Mouse (Mus musculus) G1E (cell line): Measurements from ENCODE around the gene Srebf2. TPM values are rescaled to one million over a fixed set of nuclear protein-coding genes. Genes with fewer than 3 reads are reported as not detected.

ENCODE experiments used
- ATAC-seq: 2 replicates; pipeline ENCODE4 v1.8.0; 2016; ENCODE audit warnings: mild to moderate bottlenecking; ENCODE audit not compliant: insufficient number of reproducible peaks, poor library complexity, low FRiP score, severe bottlenecking; ENCODE audit errors: extremely low read depth
- DNase-seq: peaks from one replicate; pipeline ENCODE4 v3.0.0; 2012; ENCODE audit warnings: low spot score
- H3K27me3 ChIP-seq: 2 replicates; pipeline ENCODE4 v1.6.1; 2012; ENCODE audit warnings: mild to moderate bottlenecking, low read length, inconsistent platforms; ENCODE audit not compliant: insufficient read depth
- H3K36me3 ChIP-seq: replicated peaks from 2 replicates; pipeline ENCODE3; 2012; ENCODE audit warnings: mild to moderate bottlenecking, inconsistent platforms
- H3K4me1 ChIP-seq: 2 replicates; pipeline ENCODE4 v1.6.1; 2012; ENCODE audit warnings: low read depth, low read length, inconsistent platforms, mixed read lengths; ENCODE audit not compliant: insufficient read depth
- H3K4me3 ChIP-seq: 2 replicates; pipeline ENCODE4 v1.5.1; 2012; ENCODE audit warnings: low read depth, mild to moderate bottlenecking, inconsistent platforms, low read length, moderate library complexity, mixed read lengths
- H3K9me3 ChIP-seq: replicated peaks from 2 replicates; pipeline ENCODE4 v1.6.1; 2012; ENCODE audit warnings: inconsistent platforms
- CTCF ChIP-seq: IDR thresholded peaks from 2 replicates; pipeline ENCODE4 v1.5.1; 2012; ENCODE audit warnings: low read depth, low read length, inconsistent platforms, mixed read lengths
- GATA1 ChIP-seq: IDR thresholded peaks from 2 replicates; pipeline ENCODE4 v1.6.1; 2012; ENCODE audit warnings: borderline replicate concordance, low read length, inconsistent platforms, mixed read lengths
- GATA2 ChIP-seq: IDR thresholded peaks from 2 replicates; pipeline ENCODE4 v1.6.1; 2012; ENCODE audit warnings: low read depth, low read length, inconsistent platforms, borderline replicate concordance
- POLR2AphosphoS5 ChIP-seq: IDR thresholded peaks from 2 replicates; pipeline ENCODE4 v1.6.1; 2012; ENCODE audit warnings: low read depth, low read length, inconsistent platforms; ENCODE audit not compliant: insufficient replicate concordance
- TAL1 ChIP-seq: conservative IDR thresholded peaks from 2 replicates; pipeline ENCODE4 v1.6.1; 2012; ENCODE audit warnings: low read depth, low read length, inconsistent platforms, mixed read lengths
- polyA plus RNA-seq: library from polyadenylated mRNA; stranded (reverse); fragments of >175 nt; gene quantifications from 2 replicates; pipeline ENCODE4 v1.2.3, GENCODE M21; 2012
- total RNA-seq, 2 experiments: library from RNA; stranded (forward) in 1 of 2; stranded (reverse) in 1 of 2; fragments of 200-1000 nt in 1 of 2; fragments of >200 nt in 1 of 2; fragmentation: Nextera tagmentation in 1 of 2; gene quantifications; 2 replicates each; pipeline ENCODE4 v1.2.3; 2014 to 2017

Gene Srebf2
- total and polyA plus RNA-seq, 3 experiments, result 48.5 to 440 (median 164) TPM

DNA sequence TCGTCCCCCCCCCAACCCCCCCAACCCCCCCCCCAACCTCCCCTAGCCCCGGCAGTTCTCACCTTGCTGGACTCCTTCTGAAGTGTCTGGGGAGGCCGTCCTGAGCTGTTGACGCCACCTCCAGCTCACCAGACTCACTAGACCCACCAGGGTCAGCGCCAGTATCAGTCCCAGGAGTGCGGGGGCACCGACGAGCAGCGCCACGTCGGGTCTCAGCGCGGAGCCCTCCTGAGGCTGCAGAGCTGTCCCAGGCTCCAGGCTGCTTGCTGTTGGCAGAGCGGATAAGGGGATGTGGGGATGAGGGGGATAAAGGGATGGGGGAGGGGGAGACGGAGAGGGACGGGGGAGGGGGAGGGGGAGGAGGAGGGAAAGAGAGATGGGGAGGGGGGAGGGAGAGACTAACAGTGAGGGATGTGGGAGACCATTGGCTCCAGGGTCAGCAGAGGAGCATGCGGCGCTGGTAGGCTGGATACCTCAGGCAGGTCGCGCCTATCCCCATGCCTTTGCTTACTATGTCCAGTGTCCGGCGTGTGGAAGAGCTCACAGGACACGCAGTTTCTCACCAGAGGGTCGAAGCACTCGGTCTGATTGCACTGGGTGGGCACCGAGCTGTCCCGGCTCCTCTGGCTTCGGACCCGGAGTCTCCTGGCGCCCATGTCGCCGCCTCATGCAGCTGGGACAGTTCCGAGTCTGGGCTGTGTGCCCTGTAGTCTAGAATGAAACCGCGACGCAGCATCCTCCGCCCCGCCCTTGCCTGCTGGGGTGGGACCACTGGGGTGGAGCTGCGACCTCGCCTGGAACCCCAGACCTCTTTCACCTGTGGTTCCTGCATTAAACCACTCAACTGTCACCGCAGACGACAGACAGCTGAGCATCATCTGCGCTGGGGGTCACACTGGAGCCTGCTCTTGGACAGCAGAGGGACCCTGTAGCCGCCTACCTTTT is 76.9 kb downstream of the Srebf2 start, which contains the start of gene Tnfrsf13c:
TSS of gene Tnfrsf13c (minus strand) at position 713 of the 945 bp plus-strand sequence.
- H3K4me3 ChIP-seq, result peak within 1 kb of the TSS; percentile 66; the same call in 1 of the 2 replicates
- TF ChIP-seq TAL1 (no peak), GATA1 (no peak), GATA2 (no peak), CTCF (no peak), POLR2AphosphoS5 (no peak)
- H3K4me1 ChIP-seq, result peaks cover 39% of the 10 kb centered on the region
- no peak for DNase-seq
- H3K27me3 ChIP-seq, result peaks cover 61% of the 10 kb centered on the region
- no peaks in the 10 kb centered on the region for H3K9me3 ChIP-seq
- no peaks in the 10 kb centered on the region for H3K36me3 ChIP-seq
- no peak for ATAC-seq

DNA sequence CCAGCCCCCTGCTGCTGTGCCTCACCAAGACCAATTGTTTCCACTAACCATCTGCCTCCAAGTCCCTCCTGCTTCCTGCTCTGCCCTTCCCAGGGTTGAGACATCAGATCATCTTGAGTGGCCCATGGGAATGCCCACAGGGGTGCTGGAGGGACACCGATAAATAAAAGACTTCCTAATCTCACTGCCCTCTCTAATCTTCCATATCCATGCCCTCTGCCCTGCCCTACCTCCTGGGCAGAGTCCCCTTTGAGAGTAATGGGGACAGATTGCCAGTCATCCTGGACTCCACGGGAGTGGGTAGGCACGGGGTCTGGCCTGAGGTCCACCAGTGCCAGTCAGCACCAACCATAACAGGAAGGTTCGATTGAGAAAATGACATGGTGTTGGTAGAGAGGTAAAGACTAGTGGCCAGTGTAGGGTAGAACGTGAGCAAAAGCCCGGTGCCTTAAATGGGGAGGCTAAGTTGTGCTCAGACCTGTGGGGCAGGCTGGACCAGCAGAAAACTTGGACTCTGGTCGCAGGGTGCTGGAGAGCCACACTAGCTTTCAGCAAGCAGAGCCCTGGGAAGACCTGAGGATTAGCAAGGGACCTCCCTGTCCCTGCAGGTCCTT is 77.7 kb downstream of the Srebf2 start:
- no peak for DNase-seq
- Histone ChIP-seq H3K4me3 (peak overlapping the region; percentile 66; the same call in 1 of the 2 replicates), H3K27me3 (peaks cover 53% of the 10 kb centered on the region), H3K4me1 (peaks cover 45% of the 10 kb centered on the region), H3K9me3 (no peaks in the 10 kb centered on the region), H3K36me3 (no peaks in the 10 kb centered on the region)
- TF ChIP-seq TAL1, result no peak
- TF ChIP-seq GATA1, result no peak
- TF ChIP-seq GATA2, result no peak
- no peak for TF ChIP-seq POLR2AphosphoS5
- no peak for TF ChIP-seq CTCF
- ATAC-seq, result no peak

- no peak for TF ChIP-seq POLR2AphosphoS5
- no peak for TF ChIP-seq GATA2
- no peak for TF ChIP-seq CTCF
- no peak for TF ChIP-seq GATA1
- TF ChIP-seq TAL1, result no peak
- Histone ChIP-seq H3K36me3 (no peaks in the 10 kb centered on the region), H3K4me3 (peak overlapping the region; percentile 22; the same call in 1 of the 2 replicates), H3K4me1 (peaks cover 55% of the 10 kb centered on the region), H3K9me3 (no peaks in the 10 kb centered on the region), H3K27me3 (peaks cover 43% of the 10 kb centered on the region)
- no peak for DNase-seq
- ATAC-seq, result no peak
These were observed 78.8 kb downstream of the Srebf2 start for GRCm38 (mm10) chr15:82225769-82226168.

GRCm38 (mm10) chr15:82229542-82230045 is 82.6 kb downstream of the Srebf2 start:
- peaks cover 55% of the 10 kb centered on the region for H3K4me1 ChIP-seq
- TF ChIP-seq TAL1 (no peak), GATA1 (no peak), POLR2AphosphoS5 (no peak), CTCF (no peak), GATA2 (no peak)
- no peaks in the 10 kb centered on the region for H3K9me3 ChIP-seq
- no peak for DNase-seq
- H3K27me3 ChIP-seq, result peaks cover 15% of the 10 kb centered on the region; the same call in 1 of the 2 replicates
- peak overlapping the region; percentile 58; the same call in 1 of the 2 replicates for H3K4me3 ChIP-seq
- ATAC-seq, result 0 out of 2 replicates have a peak, but pooled peaks have one; percentile 28
- peaks cover 27% of the 10 kb centered on the region for H3K36me3 ChIP-seq

- no peaks in the 10 kb centered on the region for H3K9me3 ChIP-seq
- peaks cover 33% of the 10 kb centered on the region for H3K36me3 ChIP-seq
- H3K4me3 ChIP-seq, result peak overlapping the region; percentile 58; the same call in 1 of the 2 replicates
- DNase-seq, result no peak
- peaks cover 50% of the 10 kb centered on the region for H3K4me1 ChIP-seq
- H3K27me3 ChIP-seq, result peaks cover 11% of the 10 kb centered on the region; the same call in 1 of the 2 replicates
- ATAC-seq, result no peak
- TF ChIP-seq GATA2, result no peak
- TF ChIP-seq CTCF, result no peak
- no peak for TF ChIP-seq POLR2AphosphoS5
- TF ChIP-seq GATA1, result no peak
- TF ChIP-seq TAL1, result no peak
These were observed 83.2 kb downstream of the Srebf2 start for GRCm38 (mm10) chr15:82230098-82230611.
